Mouse (Mus musculus): ENCODE results near the gene Ccdc57.

DNA sequence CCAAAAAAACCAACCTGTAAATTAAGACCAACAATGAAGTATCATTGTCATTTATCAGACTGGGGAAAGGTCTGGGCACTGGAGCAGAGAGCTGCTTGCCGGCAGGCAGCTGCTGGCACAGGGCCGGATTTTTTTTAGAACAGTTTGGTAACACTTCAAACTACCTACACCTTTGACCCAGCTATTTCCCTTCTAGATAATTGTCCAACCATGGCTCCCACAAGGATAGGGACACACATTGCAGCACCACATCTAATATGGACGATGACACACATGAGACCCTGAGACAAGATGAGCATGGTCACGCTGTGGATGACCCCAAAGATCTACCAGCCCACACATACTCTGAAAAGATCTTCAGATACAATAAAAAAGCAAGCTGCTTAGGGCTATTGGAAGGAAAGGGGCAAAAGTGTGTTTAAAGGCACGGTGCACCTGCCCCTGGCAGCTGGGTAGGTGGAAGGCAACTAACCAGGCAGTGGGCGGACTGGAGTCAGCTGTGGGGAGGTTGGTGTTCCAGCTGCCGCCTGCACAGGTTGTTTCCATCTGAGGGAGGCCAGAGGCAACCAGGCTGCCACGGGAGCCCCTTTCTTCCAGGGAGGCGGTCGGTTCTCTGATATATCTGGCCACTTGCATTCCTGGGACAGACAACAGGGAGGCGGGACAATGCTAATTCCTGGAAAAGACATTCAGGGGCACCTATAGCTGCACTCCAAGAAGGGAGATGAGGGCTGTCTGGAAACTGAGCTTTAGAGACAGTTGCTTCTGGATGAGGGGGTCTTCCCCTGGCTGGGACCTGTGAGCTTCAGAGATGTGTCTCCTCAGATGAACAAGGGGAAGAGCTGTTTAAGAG is 80.4 kb downstream of the Ccdc57 start:
- TF ChIP-seq POLR2A (IDR thresholded peaks at IDR 0.05; ENCODE audit: borderline replicate concordance, extremely low read depth, low read depth, low read length) (no peak), CTCF (IDR thresholded peaks at IDR 0.05; ENCODE audit: insufficient read depth, low read length) (no peak)

All from lung, adult 2 months (tissue).